Mouse (Mus musculus) C2C12 (cell line): ENCODE measurements around the gene Erich3. TPM values are rescaled to one million over a fixed set of nuclear protein-coding genes. Genes with fewer than 3 reads are reported as not detected.
A peak's percentile ranks its signal among the peaks of the same experiment; 100 is the strongest.

ENCODE experiments used
- H3K27me3 ChIP-seq: one replicate; pipeline ENCODE4 v1.6.1; 2011; ENCODE audit not compliant: control insufficient read depth, insufficient read depth, insufficient read length
- H3K36me3 ChIP-seq: one replicate; pipeline ENCODE4 v1.6.1; 2011; ENCODE audit not compliant: control insufficient read depth, insufficient read depth
- H3K4me3 ChIP-seq: one replicate; pipeline ENCODE4 v1.5.1; 2011; ENCODE audit warnings: mild to moderate bottlenecking, control low read depth; ENCODE audit not compliant: poor library complexity, insufficient read depth, severe bottlenecking
- H3K79me2 ChIP-seq: one replicate; pipeline ENCODE4 v1.6.1; 2011; ENCODE audit not compliant: control insufficient read depth, insufficient read depth
- H3K79me3 ChIP-seq: one replicate; pipeline ENCODE4 v1.6.1; 2011; ENCODE audit warnings: low read depth, control low read depth
- H3ac ChIP-seq: one replicate; pipeline ENCODE3; 2011; ENCODE audit warnings: low read depth; ENCODE audit not compliant: control insufficient read depth, insufficient read length
- CEBPB ChIP-seq: IDR thresholded peaks from one replicate; pipeline ENCODE4 v1.6.1; 2011; ENCODE audit warnings: low read depth, mild to moderate bottlenecking, control low read depth, moderate library complexity
- CTCF ChIP-seq: IDR thresholded peaks from one replicate; pipeline ENCODE4 v1.5.1; 2011; ENCODE audit not compliant: control insufficient read depth, insufficient read depth, insufficient read length
- FOSL1 ChIP-seq: IDR thresholded peaks from one replicate; pipeline ENCODE4 v1.8.0; 2011; ENCODE audit warnings: mild to moderate bottlenecking, low read length; ENCODE audit not compliant: poor library complexity, insufficient read depth, severe bottlenecking
- MAX ChIP-seq: IDR thresholded peaks from one replicate; pipeline ENCODE4 v1.6.1; 2011; ENCODE audit warnings: mild to moderate bottlenecking, control low read depth
- MYOD1 ChIP-seq: IDR thresholded peaks from one replicate; pipeline ENCODE4 v1.6.1; 2011; ENCODE audit warnings: low read depth; ENCODE audit not compliant: control insufficient read depth, insufficient read length
- MYOG ChIP-seq: IDR thresholded peaks from one replicate; pipeline ENCODE4 v1.6.1; 2011; ENCODE audit not compliant: control insufficient read depth, insufficient read length; ENCODE audit errors: extremely low read depth
- USF1 ChIP-seq: IDR thresholded peaks from one replicate; pipeline ENCODE4 v1.6.1; 2011; ENCODE audit warnings: low read depth, mild to moderate bottlenecking, control low read depth, moderate library complexity
- polyA plus RNA-seq: library from polyadenylated mRNA; unstranded; fragments of >200 nt; fragmentation: generic; extraction: Trizol; gene quantifications from one replicate; pipeline ENCODE4 v1.2.1, GENCODE M21; 2012; ENCODE audit warnings: missing spikeins

Erich3 gene
- polyA plus RNA-seq, 1 experiment, result 0.01 TPM

- no peaks in the 10 kb centered on the region for H3K79me3 ChIP-seq
- no peaks in the 10 kb centered on the region for H3K27me3 ChIP-seq
- no peaks in the 10 kb centered on the region for H3K36me3 ChIP-seq
- H3K79me2 ChIP-seq, result no peaks in the 10 kb centered on the region
- no peak overlapping the region for H3K4me3 ChIP-seq
- no peak overlapping the region for H3ac ChIP-seq
- TF ChIP-seq USF1 (no peak), FOSL1 (no peak), MYOD1 (no peak), MYOG (no peak), MAX (no peak), CTCF (no peak), CEBPB (no peak)
Measured at GRCm38 (mm10) chr3:154723198-154723597, 59.5 kb downstream of the Erich3 start.

- Histone ChIP-seq H3K36me3 (no peaks in the 10 kb centered on the region), H3K27me3 (no peaks in the 10 kb centered on the region), H3K79me2 (no peaks in the 10 kb centered on the region), H3K4me3 (no peak overlapping the region), H3K79me3 (no peaks in the 10 kb centered on the region), H3ac (no peak overlapping the region)
- TF ChIP-seq CTCF (no peak), FOSL1 (no peak), MYOG (no peak), MAX (no peak), MYOD1 (no peak), USF1 (no peak), CEBPB (no peak)
Measured at GRCm38 (mm10) chr3:154731431-154731830, 67.8 kb downstream of the Erich3 start.

GRCm38 (mm10) chr3:154741496-154741895, 77.8 kb downstream of the Erich3 start:
- Histone ChIP-seq H3ac (no peak overlapping the region), H3K36me3 (no peaks in the 10 kb centered on the region), H3K27me3 (no peaks in the 10 kb centered on the region), H3K79me3 (no peaks in the 10 kb centered on the region), H3K79me2 (no peaks in the 10 kb centered on the region), H3K4me3 (no peak overlapping the region)
- TF ChIP-seq CEBPB (no peak), MYOG (no peak), MYOD1 (no peak), USF1 (no peak), FOSL1 (no peak), CTCF (no peak), MAX (no peak)

GRCm38 (mm10) chr3:154742927-154743326, 79.3 kb downstream of the Erich3 start:
- Histone ChIP-seq H3ac (no peak overlapping the region), H3K79me2 (no peaks in the 10 kb centered on the region), H3K27me3 (no peaks in the 10 kb centered on the region), H3K4me3 (no peak overlapping the region), H3K79me3 (no peaks in the 10 kb centered on the region), H3K36me3 (no peaks in the 10 kb centered on the region)
- TF ChIP-seq CEBPB (no peak), CTCF (no peak), MYOD1 (no peak)

- TF ChIP-seq CEBPB (no peak), FOSL1 (no peak), MAX (no peak), CTCF (no peak), MYOD1 (no peak), MYOG (no peak), USF1 (no peak)
- no peaks in the 10 kb centered on the region for H3K27me3 ChIP-seq
- no peaks in the 10 kb centered on the region for H3K79me3 ChIP-seq
- H3K4me3 ChIP-seq, result no peak overlapping the region
- H3K36me3 ChIP-seq, result no peaks in the 10 kb centered on the region
- no peaks in the 10 kb centered on the region for H3K79me2 ChIP-seq
- H3ac ChIP-seq, result no peak overlapping the region
Measured at GRCm38 (mm10) chr3:154744317-154744716, 80.7 kb downstream of the Erich3 start.

- no peaks in the 10 kb centered on the region for H3K27me3 ChIP-seq
- H3ac ChIP-seq, result no peak overlapping the region
- H3K79me3 ChIP-seq, result no peaks in the 10 kb centered on the region
- H3K4me3 ChIP-seq, result no peak overlapping the region
- TF ChIP-seq MYOD1, result peak; percentile 9
- peak; percentile 78 for TF ChIP-seq FOSL1
- TF ChIP-seq USF1, result no peak
- no peak for TF ChIP-seq MYOG
- no peaks in the 10 kb centered on the region for H3K79me2 ChIP-seq
- H3K36me3 ChIP-seq, result no peaks in the 10 kb centered on the region
Measured at GRCm38 (mm10) chr3:154754505-154754904, 90.8 kb downstream of the Erich3 start.
